Mouse (Mus musculus) left cerebral cortex, postnatal 10 days (tissue): ENCODE measurements around the gene Cadps. TPM values are rescaled to one million over a fixed set of nuclear protein-coding genes. Genes with fewer than 3 reads are reported as not detected.

Experiments used
- DNase-seq, 2 experiments: peaks; one replicate each; pipeline ENCODE4 v3.0.0; 2021 to 2022; ENCODE audit warnings: low spot score in 2 of 2, mixed read lengths in 1 of 2; ENCODE audit errors: extremely low spot score in 1 of 2
- intact Hi-C: fragments of 180-260 bp; cut with DNase I; formaldehyde crosslinking; loops from one replicate; pipeline ENCODE4 v1.15.1; 2025
- total RNA-seq, 2 experiments: library from RNA; stranded (reverse); gene quantifications; 2 replicates each; pipeline ENCODE4 v1.2.3; 2021

Cadps gene
- total RNA-seq, 2 experiments from 2014 or later = 227 to 236 TPM

- intact Hi-C loops = no loop called here
- no peak for DNase-seq
Observed at GRCm38 (mm10) chr14:12375451-12375850, 447.4 kb downstream of the Cadps start.

GRCm38 (mm10) chr14:12350271-12350916 lies 472.5 kb downstream of the Cadps start:
- intact Hi-C loops = no loop called here
- no peak for DNase-seq

DNA sequence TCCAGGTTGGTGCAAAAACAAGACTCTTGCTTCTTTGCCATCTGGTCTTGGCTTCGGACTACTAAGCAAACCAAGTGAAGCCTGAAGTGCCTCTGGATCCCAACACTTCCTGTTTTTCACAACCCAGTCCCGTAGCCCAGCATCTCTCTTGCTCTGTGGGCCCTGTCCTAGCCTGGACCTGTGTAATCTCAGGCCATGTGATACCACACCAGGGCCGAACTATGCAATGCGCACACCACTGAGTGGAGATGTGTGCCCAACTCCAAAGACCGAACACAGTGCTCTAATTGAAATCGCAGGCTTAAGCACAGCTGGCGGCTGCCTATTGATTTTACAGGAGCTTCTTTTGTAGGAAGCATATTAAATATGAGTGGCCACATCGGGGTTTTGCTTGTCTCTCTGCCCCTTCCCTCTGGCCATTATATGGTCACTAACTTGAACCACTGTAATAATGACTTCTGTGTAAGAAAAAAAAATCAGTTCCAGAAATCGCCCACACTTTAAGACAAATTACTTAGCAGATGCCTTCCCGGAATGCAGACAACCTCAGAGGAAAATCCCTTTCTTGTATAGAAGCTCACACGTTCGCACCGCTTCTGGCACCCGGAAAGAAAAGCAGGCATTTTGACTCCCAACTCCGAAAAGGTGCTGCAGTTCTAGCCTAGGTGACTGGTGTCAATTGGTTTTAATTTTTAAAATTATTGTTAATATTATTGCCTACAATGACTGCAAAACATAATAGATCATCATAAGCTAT lies 473.4 kb downstream of the Cadps start:
- DNase-seq = no peak
- intact Hi-C loops = no loop called here

DNA sequence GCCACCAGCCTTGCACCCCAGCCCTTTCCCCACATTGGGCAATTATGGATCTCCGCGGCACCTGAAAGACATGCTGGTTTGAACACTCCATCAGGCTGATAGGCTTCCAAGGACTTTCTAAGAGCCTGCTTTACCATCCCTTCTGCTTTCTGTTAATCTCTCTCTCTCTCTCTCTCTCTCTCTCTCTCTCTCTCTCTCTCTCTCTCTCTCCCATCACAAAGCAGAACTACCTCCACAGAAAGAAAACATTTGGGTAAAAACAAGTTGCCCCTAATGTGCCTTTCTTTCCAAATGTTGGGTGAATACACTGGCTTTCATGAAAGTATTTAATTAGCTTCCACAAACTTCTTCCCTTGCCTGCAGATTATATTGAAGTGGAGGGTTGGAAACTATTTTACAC lies 474.8 kb downstream of the Cadps start, which contains the start of gene Fezf2:
Fezf2 (minus strand) TSS at position 101 of the 400 bp plus-strand sequence.
- no peak for DNase-seq
- intact Hi-C loops = no loop called here

DNA sequence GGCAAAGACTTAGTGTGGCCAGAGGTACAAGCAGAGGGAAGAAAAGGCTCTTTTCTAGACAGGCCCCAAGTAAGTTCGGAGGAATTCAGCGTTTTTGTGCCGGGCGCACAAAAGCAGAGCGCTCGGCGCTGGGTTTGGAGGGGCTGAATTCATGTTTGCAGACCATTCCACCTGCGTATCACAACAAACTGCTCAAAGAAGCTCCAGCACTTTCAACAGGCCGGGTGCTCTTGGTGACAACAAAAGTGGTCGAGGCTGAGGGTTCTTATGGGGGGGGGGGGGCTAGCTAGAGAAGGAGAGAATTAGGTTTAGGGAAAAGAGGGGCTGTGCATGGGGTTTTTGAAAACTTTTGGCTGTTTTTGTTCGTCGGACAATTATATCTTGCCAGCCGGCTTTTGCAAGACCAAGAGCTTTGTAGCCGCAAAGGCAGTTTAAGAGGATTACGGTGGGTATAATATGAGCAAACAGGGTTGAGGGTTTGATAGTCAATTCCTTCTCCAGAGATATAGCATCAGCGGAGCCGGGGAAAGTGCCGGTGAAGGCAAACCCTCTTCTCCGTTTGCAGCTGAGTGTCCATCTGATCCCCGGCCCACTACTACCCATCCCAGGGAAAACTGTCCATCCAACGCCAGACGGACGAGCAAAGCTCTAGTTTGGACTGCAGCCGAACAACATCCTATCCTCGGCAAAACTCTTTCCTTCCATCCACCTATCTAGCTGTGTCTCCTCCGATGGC lies 475.8 kb downstream of the Cadps start:
- intact Hi-C loops = no loop called here
- no peak for DNase-seq

GRCm38 (mm10) chr14:12346011-12346864 lies 476.6 kb downstream of the Cadps start:
- DNase-seq = no peak
- intact Hi-C loops = no loop called here

GRCm38 (mm10) chr14:12345241-12345921 lies 477.5 kb downstream of the Cadps start:
- intact Hi-C loops = no loop called here
- DNase-seq = no peak

GRCm38 (mm10) chr14:12344746-12345240 lies 478.1 kb downstream of the Cadps start:
- peak in 1 of 2 experiments; percentile 53 for DNase-seq
- intact Hi-C loops = no loop called here

DNA sequence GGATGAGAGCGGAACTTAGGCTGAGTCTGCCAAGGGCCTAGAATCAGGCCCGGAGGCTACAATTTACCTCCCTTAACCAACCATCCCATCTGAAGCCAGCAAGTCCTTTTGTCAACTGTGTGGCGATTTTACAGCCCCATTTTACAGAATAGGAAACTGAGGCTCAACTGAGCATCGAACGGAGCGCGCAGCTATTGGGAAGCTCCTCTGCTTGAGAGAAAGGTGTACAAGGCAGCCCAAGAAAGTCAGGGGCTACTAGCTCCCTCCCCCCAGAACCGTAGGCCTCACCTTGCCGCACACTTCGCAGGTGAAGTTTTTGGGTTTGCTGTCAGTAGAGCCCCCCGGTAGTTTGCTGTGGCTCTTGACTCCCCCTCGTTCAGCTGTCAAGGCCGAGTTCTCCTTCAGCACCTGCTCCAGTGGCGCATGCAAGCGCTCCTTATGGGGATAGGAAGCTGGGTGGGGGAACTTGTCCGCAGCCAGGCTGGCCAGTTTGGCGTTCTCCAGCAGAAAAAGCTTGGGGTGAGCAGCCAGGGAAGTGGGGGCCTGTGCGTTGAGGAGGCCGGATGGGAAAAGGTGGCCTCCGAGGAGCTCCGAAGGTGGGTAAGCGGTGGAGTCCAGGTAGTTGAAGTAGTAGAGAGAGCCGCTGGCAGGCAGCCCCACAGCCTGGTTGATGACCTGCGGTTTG lies 478.7 kb downstream of the Cadps start:
- intact Hi-C loops = no loop called here
- no peak for DNase-seq

- DNase-seq = no peak
- intact Hi-C loops = no loop called here
Observed at GRCm38 (mm10) chr14:12343451-12343941, 479.4 kb downstream of the Cadps start.

GRCm38 (mm10) chr14:12342458-12343131 lies 480.3 kb downstream of the Cadps start:
- DNase-seq = no peak
- intact Hi-C loops = no loop called here

DNA sequence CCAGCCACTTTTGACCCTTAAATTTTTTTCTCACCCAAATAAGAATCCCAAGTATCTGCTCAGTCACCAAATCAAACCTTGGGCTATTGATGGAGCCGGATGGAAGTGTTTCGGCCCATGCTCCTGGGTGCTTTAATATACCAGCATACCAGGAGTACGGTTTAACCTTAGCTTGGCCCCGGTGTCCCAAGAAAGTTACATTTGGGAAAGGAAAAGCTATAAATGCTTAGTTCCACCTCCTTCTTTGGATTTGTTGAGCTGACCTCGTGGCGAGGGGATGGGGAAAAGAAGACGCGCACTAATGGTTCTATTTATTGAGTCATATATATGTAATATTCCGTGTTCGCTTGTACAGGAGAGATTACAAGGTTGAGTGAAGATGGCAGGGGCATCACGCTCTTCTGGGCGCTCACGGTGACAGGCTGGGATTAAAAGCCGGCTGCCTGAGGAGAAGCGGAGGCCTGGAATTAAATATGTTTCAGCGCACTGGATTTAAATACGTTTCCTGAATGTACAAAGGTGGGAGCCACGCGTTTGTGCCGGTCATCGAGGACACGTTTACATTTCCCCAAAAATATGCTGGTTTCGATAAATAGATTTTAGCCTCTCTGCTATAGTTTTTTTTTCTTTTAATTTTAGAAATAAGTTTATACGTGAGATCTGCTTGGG lies 481.0 kb downstream of the Cadps start:
- no peak for DNase-seq
- intact Hi-C loops = no loop called here

DNA sequence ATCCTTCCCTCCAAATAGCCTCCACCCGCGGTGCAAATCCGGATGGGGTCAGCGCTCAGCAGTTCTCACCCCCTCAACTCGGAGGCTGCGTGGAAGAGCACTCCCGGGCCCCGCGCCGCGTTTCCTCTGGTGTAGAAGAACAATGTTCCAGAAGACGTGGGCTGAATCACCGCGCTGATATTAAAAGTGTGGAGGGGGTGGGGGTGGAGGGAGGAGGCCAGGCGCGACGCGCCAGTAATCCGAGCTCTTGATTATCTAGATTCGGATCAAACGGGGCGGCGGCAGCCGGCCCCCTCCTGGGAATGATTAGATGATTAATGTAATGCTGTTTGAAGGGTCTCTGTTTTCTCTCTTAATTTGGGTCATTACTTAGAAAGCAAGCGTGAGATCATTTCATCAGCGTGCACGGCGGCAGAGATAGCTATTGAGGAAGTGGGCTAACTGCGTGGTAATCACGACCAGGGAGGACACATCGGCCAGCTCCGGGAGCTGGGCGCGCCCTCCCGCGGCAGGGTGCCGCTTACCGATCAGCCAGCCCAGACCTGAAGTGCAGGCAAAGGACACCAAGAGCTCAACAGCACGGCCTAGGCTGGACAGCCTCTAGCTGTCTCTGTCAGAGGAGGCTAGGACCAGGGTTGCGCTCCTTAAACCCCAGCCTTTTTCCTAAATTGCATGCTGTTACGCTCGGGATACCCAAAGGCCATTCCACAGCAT lies 481.6 kb downstream of the Cadps start:
- no peak for DNase-seq
- intact Hi-C loops = no loop called here

DNA sequence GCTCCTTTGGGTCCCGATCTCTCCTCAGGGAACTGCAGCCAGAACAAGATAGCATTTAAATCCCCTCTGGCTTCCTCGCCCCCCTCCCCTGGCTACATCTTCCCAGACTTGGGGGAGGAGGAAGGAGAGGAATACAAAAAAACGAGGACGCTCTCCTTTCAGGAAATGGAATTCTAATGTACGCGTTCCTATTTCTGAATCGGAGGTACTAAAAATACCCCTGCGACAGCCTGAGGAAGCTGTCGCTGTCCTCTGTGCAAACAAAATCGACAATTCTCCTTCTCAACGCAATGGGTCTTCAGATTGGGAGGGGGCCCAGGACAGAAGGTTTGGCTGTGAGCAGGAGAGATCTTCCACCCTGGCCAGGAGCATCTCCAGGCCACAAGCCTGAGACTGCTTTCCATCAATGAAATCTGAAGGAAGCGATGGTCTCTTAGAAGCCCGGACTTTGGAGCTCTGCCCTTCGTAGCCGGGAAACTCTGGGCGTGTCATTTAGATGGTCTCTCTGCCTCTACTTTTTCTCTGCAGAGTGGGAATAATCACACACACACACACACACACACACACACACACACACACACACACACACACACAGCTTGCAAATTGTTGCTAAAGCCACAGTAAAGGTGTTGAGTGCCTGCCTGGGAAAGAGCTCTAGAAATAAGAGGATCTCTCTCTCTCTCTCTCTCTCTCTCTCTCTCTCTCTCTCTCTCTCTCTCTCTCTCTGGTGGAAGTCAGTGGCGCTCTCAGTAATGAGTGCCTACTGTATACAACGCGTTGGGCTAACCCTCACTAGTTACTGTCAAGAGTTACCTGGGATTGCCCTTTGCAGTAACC lies 482.4 kb downstream of the Cadps start:
- no peak for DNase-seq
- intact Hi-C loops = no loop called here
